Mouse (Mus musculus) liver, embryonic 16.5 days (tissue): ENCODE data around the gene Tmem178b. TPM values are rescaled to one million over a fixed set of nuclear protein-coding genes. Genes with fewer than 3 reads are reported as not detected.

Experiments
- ATAC-seq: fragments of 200-750 bp; cut with Nextera tagmentation; 2 replicates; pipeline ENCODE4 v1.8.0; 2017; ENCODE audit warnings: low read depth, mild to moderate bottlenecking, moderate number of reproducible peaks, moderate library complexity
- H3K27ac ChIP-seq: fragments of 300-500 bp; sonication (generic); 2 replicates; pipeline ENCODE4 v1.5.1; 2014; ENCODE audit warnings: mild to moderate bottlenecking, low read length
- H3K27me3 ChIP-seq: fragments of 300-500 bp; sonication (generic); 2 replicates; pipeline ENCODE4 v1.6.1; 2014; ENCODE audit warnings: low read depth, low read length, mixed read lengths; ENCODE audit not compliant: control insufficient read depth, insufficient read depth
- H3K36me3 ChIP-seq: fragments of 300-500 bp; sonication (generic); 2 replicates; pipeline ENCODE4 v1.6.1; 2014; ENCODE audit warnings: mild to moderate bottlenecking; ENCODE audit not compliant: control insufficient read depth, insufficient read depth
- H3K4me1 ChIP-seq: fragments of 300-500 bp; sonication (generic); 2 replicates; pipeline ENCODE4 v1.6.1; 2014; ENCODE audit warnings: low read depth, low read length, mixed read lengths; ENCODE audit not compliant: control insufficient read depth
- H3K4me2 ChIP-seq: fragments of 300-500 bp; sonication (generic); 2 replicates; pipeline ENCODE4 v1.6.1; 2014; ENCODE audit warnings: low read depth, low read length, mixed read lengths
- H3K4me3 ChIP-seq: fragments of 300-500 bp; sonication (generic); 2 replicates; pipeline ENCODE4 v1.5.1; 2014; ENCODE audit warnings: low read depth, mild to moderate bottlenecking, low read length
- H3K9ac ChIP-seq: fragments of 300-500 bp; sonication (generic); 2 replicates; pipeline ENCODE4 v1.6.1; 2014; ENCODE audit warnings: low read depth, low read length
- H3K9me3 ChIP-seq: fragments of 300-500 bp; sonication (generic); replicated peaks from 2 replicates; pipeline ENCODE4 v1.6.1; 2016; ENCODE audit warnings: low read length; ENCODE audit not compliant: control insufficient read depth
- WGBS: fragments of 180-500 bp; shearing (Covaris S2); extraction: QIAGEN DNeasy Blood & Tissue Kit; methylation state at CpG from one replicate; pipeline ENCODE4 v1.1.7; 2014; ENCODE audit not compliant: insufficient replicate concordance; 5-methylcytosine and 5-hydroxymethylcytosine counted together
- polyA plus RNA-seq: library from polyadenylated mRNA; unstranded; fragments of >200 nt; fragmentation: Nextera tagmentation; extraction: Ambion mirVana; gene quantifications from 2 replicates; pipeline ENCODE4 v1.2.1, GENCODE M21; 2015

The Tmem178b gene
- polyA plus RNA-seq, 1 experiment from 2014 or later, result not detected

DNA sequence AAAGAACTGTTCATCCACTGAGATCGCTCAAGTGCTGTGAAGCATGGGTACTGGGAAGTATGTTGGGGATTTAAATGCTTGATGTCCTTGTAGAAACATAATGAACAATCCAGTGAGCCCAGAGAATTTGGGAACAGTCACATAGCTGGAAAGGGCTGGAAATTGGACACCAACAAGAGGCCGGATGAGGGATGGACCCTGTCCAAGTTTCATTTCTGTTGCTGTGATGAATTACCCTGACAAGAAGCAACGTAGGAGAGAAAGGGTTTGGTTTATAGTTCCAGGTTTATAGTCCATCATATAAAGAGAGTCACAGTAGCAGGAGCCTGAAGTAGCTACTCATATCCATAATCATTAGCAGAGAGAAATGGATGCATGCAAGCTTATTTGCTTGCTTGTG lies 186.4 kb downstream of the Tmem178b start:
- Histone ChIP-seq H3K27ac (no peak overlapping the region), H3K27me3 (no peaks in the 10 kb centered on the region), H3K9me3 (no peaks in the 10 kb centered on the region), H3K4me3 (no peak overlapping the region), H3K4me2 (no peak overlapping the region), H3K4me1 (no peaks in the 10 kb centered on the region), H3K36me3 (no peaks in the 10 kb centered on the region), H3K9ac (no peak overlapping the region)
- no peak for ATAC-seq
- WGBS, result 54% methylated on average over 3 of the region's 3 CpGs

GRCm38 (mm10) chr6:40061327-40062189 lies 188.5 kb downstream of the Tmem178b start:
- no peak overlapping the region for H3K4me2 ChIP-seq
- H3K4me1 ChIP-seq, result no peaks in the 10 kb centered on the region
- no peaks in the 10 kb centered on the region for H3K9me3 ChIP-seq
- ATAC-seq, result no peak
- H3K4me3 ChIP-seq, result no peak overlapping the region
- H3K9ac ChIP-seq, result no peak overlapping the region
- 46% methylated on average over 5 of the region's 5 CpGs for WGBS
- no peak overlapping the region for H3K27ac ChIP-seq
- H3K27me3 ChIP-seq, result no peaks in the 10 kb centered on the region
- no peaks in the 10 kb centered on the region for H3K36me3 ChIP-seq

- Histone ChIP-seq H3K27me3 (no peaks in the 10 kb centered on the region), H3K36me3 (no peaks in the 10 kb centered on the region), H3K4me1 (no peaks in the 10 kb centered on the region), H3K27ac (no peak overlapping the region), H3K4me3 (no peak overlapping the region), H3K9ac (no peak overlapping the region), H3K9me3 (no peaks in the 10 kb centered on the region), H3K4me2 (no peak overlapping the region)
- WGBS, result 63% methylated on average over 7 of the region's 7 CpGs
- ATAC-seq, result no peak
These were observed 189.1 kb downstream of the Tmem178b start for GRCm38 (mm10) chr6:40062190-40062501.

DNA sequence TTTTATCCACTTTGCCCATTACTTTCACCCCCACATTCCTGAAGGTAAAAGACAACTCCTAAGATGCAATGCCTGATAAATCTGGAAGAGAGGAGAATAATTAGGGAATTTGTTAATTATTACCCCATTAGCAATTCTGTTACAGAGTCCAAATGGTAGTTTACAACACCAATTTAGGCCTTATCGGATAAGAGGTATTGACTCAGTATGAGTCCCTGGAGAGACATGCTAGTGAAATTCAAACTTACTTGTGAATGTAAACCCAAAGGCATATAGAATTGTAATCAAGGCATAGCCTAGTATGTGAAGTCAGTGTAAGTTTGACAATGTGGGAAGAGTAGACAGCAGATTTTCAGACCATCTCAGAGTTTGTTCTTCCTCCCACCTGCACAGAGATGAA lies 190.4 kb downstream of the Tmem178b start:
- H3K4me1 ChIP-seq, result no peaks in the 10 kb centered on the region
- no peaks in the 10 kb centered on the region for H3K36me3 ChIP-seq
- ATAC-seq, result no peak
- H3K27me3 ChIP-seq, result no peaks in the 10 kb centered on the region
- WGBS, result 72% methylated on average over 1 of the region's 1 CpGs
- no peak overlapping the region for H3K27ac ChIP-seq
- no peak overlapping the region for H3K4me3 ChIP-seq
- no peaks in the 10 kb centered on the region for H3K9me3 ChIP-seq
- no peak overlapping the region for H3K9ac ChIP-seq
- H3K4me2 ChIP-seq, result no peak overlapping the region

GRCm38 (mm10) chr6:40063899-40064298 lies 190.8 kb downstream of the Tmem178b start:
- Histone ChIP-seq H3K27me3 (no peaks in the 10 kb centered on the region), H3K4me3 (no peak overlapping the region), H3K27ac (no peak overlapping the region), H3K36me3 (no peaks in the 10 kb centered on the region), H3K4me1 (no peaks in the 10 kb centered on the region), H3K9me3 (no peaks in the 10 kb centered on the region), H3K9ac (no peak overlapping the region), H3K4me2 (no peak overlapping the region)
- no peak for ATAC-seq
- 30% methylated on average over 1 of the region's 1 CpGs for WGBS

GRCm38 (mm10) chr6:40064342-40064741 lies 191.3 kb downstream of the Tmem178b start:
- no peak for ATAC-seq

GRCm38 (mm10) chr6:40068467-40068866 lies 195.4 kb downstream of the Tmem178b start:
- Histone ChIP-seq H3K27ac (no peak overlapping the region), H3K9me3 (no peaks in the 10 kb centered on the region), H3K36me3 (no peaks in the 10 kb centered on the region), H3K4me3 (no peak overlapping the region), H3K4me1 (no peaks in the 10 kb centered on the region), H3K4me2 (no peak overlapping the region), H3K27me3 (no peaks in the 10 kb centered on the region), H3K9ac (no peak overlapping the region)
- 67% methylated on average over 6 of the region's 6 CpGs for WGBS
- ATAC-seq, result no peak

More at GRCm38 (mm10) chr6:40064342-40064741, 191.3 kb downstream of the Tmem178b start:
- Histone ChIP-seq H3K9me3 (no peaks in the 10 kb centered on the region), H3K4me2 (no peak overlapping the region), H3K27ac (no peak overlapping the region), H3K4me1 (no peaks in the 10 kb centered on the region), H3K36me3 (no peaks in the 10 kb centered on the region), H3K27me3 (no peaks in the 10 kb centered on the region), H3K4me3 (no peak overlapping the region), H3K9ac (no peak overlapping the region)
- WGBS, result 43% methylated on average over 2 of the region's 2 CpGs

GRCm38 (mm10) chr6:40071007-40071406 lies 197.9 kb downstream of the Tmem178b start:
- Histone ChIP-seq H3K9me3 (no peaks in the 10 kb centered on the region), H3K9ac (no peak overlapping the region), H3K4me1 (no peaks in the 10 kb centered on the region), H3K36me3 (no peaks in the 10 kb centered on the region), H3K27ac (no peak overlapping the region), H3K27me3 (no peaks in the 10 kb centered on the region), H3K4me2 (no peak overlapping the region), H3K4me3 (no peak overlapping the region)
- 36% methylated on average over 3 of the region's 3 CpGs for WGBS
- no peak for ATAC-seq

DNA sequence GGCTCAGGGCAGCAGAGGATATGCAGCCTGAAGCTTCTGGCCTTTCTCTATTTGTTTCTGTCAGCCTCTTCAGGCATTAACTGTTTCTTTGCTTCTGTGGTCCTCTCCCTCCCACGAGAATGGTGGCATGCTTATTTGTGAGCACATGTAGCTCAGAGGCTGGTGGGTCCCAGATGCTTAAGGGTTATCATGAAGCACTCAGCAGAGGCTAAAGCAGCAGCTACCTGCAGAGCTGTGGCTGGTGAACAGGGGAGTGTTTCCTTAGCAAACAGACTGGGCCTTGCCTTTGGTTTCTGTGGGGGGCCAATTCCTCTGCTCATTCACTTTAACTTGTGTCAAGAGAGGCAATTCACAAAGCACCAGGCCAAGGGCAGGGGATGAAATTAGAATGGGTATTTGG lies 203.0 kb downstream of the Tmem178b start:
- Histone ChIP-seq H3K9ac (no peak overlapping the region), H3K27ac (no peak overlapping the region), H3K4me1 (no peaks in the 10 kb centered on the region), H3K9me3 (no peaks in the 10 kb centered on the region), H3K36me3 (no peaks in the 10 kb centered on the region), H3K4me2 (no peak overlapping the region), H3K27me3 (no peaks in the 10 kb centered on the region), H3K4me3 (no peak overlapping the region)
- no peak for ATAC-seq
- 13% methylated on average over 1 of the region's 1 CpGs for WGBS
